Mouse (Mus musculus): ENCODE measurements at regions not wholly inside any gene's neighbourhood (a gene's known extent, or its start where the extent isn't known, plus 50 kb on each side); places are given as distances from the start of the nearest gene placed in this dataset.

- DNase-seq (ENCODE audit: low spot score): no peak
Observed at GRCm38 (mm10) chr16:30873493-30874211, 207.6 kb downstream of the Xxylt1 start.

GRCm38 (mm10) chr16:30875235-30875829 is 205.9 kb downstream of the Xxylt1 start:
- no peak for DNase-seq (ENCODE audit: low spot score)

- DNase-seq (ENCODE audit: low spot score): no peak
Observed at GRCm38 (mm10) chr16:30878821-30879220, 202.4 kb downstream of the Xxylt1 start.

- no peak for DNase-seq (ENCODE audit: low spot score)
Observed at GRCm38 (mm10) chr16:30879878-30880277, 201.4 kb downstream of the Xxylt1 start.

- no peak for DNase-seq (ENCODE audit: low spot score)
Observed at GRCm38 (mm10) chr16:30880682-30881081, 200.6 kb downstream of the Xxylt1 start.

GRCm38 (mm10) chr16:30881186-30881585 is 200.0 kb downstream of the Xxylt1 start:
- no peak for DNase-seq (ENCODE audit: low spot score)

- DNase-seq (ENCODE audit: low spot score): no peak
Observed at GRCm38 (mm10) chr16:30883490-30884188, 197.6 kb downstream of the Xxylt1 start.

GRCm38 (mm10) chr16:30884189-30884551 is 197.1 kb downstream of the Xxylt1 start:
- DNase-seq (ENCODE audit: low spot score): no peak

GRCm38 (mm10) chr16:30886982-30887381 is 194.2 kb downstream of the Xxylt1 start:
- DNase-seq (ENCODE audit: low spot score): no peak

- no peak for DNase-seq (ENCODE audit: low spot score)
Observed at GRCm38 (mm10) chr16:30887536-30887935, 193.7 kb downstream of the Xxylt1 start.

- DNase-seq (ENCODE audit: low spot score): no peak
Observed at GRCm38 (mm10) chr16:30888556-30889323, 192.5 kb downstream of the Xxylt1 start.

- DNase-seq (ENCODE audit: low spot score): no peak
Observed at GRCm38 (mm10) chr16:30892606-30893005, 188.6 kb downstream of the Xxylt1 start.

GRCm38 (mm10) chr16:30894086-30894485 is 187.1 kb downstream of the Xxylt1 start:
- no peak for DNase-seq (ENCODE audit: low spot score)

- no peak for DNase-seq (ENCODE audit: low spot score)
Observed at GRCm38 (mm10) chr16:30895021-30895420, 186.2 kb downstream of the Xxylt1 start.

GRCm38 (mm10) chr16:30897371-30897770 is 183.9 kb downstream of the Xxylt1 start:
- no peak for DNase-seq (ENCODE audit: low spot score)

GRCm38 (mm10) chr16:30900121-30900520 is 181.1 kb downstream of the Xxylt1 start:
- no peak for DNase-seq (ENCODE audit: low spot score)

GRCm38 (mm10) chr16:30901309-30901708 is 179.9 kb downstream of the Xxylt1 start:
- no peak for DNase-seq (ENCODE audit: low spot score)

Data from yolk sac, embryonic 10.5 days (tissue).